Mouse (Mus musculus): ENCODE data around the gene Perp. TPM values are rescaled to one million over a fixed set of nuclear protein-coding genes. Genes with fewer than 3 reads are reported as not detected.

The Perp gene
- polyA plus RNA-seq, 1 experiment, result 246 TPM

DNA sequence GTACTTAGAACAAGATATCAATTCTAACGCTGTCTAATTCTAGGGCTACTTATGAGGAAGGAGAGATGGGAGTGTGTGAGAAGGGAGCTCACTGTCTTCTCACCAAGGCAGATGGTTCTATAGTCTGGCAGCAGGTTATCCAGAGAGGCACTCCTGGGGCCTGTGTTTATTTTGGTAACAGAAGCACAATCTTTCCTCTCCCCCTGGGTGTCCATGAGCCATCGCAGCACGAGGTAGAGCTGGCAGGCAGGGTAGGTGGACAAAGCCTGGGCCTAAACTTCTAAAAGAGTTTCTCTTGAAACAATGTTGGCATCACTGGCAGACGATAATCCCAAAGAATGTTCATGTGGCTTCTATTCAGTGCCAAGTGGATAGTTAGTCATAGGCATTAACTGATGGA is 18.5 kb downstream of the Perp start:
- no peak for DNase-seq (ENCODE audit: low spot score)

- DNase-seq (ENCODE audit: low spot score), result no peak
Measured at GRCm38 (mm10) chr10:18864753-18865152, 19.9 kb downstream of the Perp start.

- no peak for DNase-seq (ENCODE audit: low spot score)
Measured at GRCm38 (mm10) chr10:18870990-18871389, 26.2 kb downstream of the Perp start.

GRCm38 (mm10) chr10:18876211-18876610 is 31.4 kb downstream of the Perp start:
- DNase-seq (ENCODE audit: low spot score), result no peak

DNA sequence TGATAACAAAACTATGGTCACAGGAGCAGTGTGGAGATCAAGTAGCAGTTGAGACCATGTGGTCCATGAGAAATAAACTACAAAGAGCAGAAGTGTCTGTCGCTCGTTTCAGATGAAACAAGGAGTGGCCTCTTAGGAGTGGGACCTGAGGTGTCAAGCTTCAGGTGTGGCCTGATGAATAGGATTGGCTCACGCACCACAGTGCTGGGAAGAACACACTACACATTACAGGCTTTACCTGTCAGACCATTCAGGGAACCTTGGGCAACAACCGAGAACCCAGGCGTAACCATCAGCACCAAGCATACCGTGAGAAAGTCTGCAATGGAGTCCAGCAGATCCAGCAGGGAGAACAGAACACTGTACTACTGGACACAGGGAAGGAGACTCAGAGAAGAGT is 33.3 kb downstream of the Perp start:
- DNase-seq (ENCODE audit: low spot score), result no peak

DNA sequence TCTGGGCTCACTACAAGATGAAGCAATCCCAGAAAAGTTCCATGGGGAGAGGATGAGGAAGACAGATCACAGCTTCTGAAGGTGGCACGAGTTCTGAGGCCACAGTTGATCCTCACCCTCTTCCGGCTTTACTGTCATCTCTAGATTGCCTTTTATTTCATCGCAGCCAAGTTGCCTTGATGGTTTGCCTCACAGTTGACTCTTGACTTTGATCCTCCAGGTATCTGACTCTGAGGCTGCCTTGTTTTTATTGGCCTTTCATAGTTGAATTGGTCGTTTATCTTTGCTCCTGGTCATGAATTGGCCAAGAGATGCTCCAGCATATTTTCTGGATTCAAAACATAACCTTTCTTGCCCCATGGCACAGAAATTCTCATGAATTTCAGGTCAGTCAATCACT is 34.3 kb downstream of the Perp start:
- DNase-seq (ENCODE audit: low spot score), result no peak

DNA sequence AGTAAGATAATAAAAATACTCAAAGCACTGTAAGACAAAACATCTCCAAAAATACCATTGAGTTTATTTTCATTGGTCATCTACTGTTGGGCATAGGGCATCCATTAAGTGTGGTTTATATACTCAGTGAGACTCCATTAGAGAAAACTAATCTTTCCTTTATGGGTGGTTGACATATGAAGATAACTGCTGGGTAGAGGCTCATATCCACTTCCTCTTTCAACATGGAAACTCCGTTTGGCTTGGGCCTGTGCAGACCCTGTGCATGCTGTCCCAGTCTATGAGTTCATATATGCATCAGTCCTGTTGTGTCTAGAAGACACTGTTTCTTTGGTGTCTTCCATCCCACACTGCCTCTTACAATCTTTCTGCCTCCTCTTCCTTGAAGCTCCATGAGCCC is 34.9 kb downstream of the Perp start:
- DNase-seq (ENCODE audit: low spot score), result no peak

DNA sequence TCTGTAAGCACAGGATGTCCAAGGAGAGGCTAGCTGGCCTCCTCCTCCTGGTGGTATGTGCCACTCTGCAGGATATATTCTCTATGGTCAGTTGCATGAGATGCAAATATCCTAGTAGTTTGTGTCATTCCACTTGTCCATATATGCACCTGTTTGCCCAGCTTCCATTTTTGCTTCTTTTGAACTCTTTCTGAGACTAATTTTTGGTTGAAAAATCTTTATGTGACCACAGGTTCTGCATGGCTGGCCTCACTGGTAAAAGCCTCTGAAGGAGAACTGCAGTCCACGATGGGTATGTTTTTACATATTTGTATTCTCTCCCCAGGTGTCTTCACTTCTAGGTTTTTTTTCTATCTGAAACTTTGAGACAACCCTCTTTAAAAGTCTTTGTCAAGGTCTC is 37.4 kb downstream of the Perp start:
- DNase-seq (ENCODE audit: low spot score), result no peak

DNA sequence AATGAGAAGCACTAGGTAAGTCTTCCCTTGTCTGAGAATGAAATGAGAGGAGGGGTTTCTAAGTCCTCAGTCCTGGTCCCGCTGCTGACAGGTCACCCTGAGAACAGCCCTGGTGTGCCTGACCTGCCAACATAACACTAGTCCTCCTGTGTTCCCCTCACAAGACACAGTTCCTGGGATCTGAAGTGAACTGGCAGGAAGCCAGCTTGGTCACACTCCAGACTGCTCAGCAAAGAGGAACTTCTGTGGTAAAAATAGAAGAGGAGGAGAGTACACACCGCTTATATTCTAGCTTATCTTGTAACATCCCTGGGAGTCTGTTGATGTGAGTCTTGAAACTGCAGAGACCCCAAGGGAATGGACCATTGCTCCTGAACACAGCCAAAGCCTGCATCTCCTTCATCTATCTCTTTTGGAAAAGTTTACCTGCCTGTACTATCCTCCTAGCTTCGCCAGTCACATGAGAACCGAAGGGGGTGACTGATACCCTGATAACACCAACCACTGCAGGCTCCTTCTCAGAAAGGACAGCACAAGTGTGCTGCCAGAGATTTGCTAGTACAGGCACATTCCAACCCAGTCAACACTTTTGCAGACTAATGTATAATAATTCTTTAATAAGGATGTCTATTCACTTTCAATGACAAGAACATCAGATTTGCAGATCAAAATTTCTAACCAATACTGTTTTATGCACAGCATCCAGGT is 42.3 kb downstream of the Perp start:
- DNase-seq (ENCODE audit: low spot score), result no peak

DNA sequence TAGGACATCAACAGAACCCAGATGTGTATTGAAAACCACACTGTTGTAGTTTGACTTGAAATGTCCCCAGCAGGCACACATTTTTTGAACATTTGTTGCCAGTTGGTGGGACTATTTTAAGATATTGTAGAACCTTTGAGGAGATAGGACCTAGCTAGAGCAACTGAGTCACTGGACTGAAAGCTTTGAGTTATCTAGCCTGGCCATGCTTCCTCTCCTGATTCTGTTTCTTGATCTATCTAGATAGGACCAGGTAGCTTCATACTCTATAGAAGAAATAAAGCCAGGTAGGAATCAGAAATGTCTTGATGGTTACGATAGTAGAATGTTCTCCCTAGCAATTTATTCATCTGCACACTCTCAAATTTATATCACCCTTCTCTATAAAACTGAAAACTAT is 43.9 kb downstream of the Perp start:
- DNase-seq (ENCODE audit: low spot score), result no peak

GRCm38 (mm10) chr10:18889255-18889654 is 44.4 kb downstream of the Perp start:
- DNase-seq (ENCODE audit: low spot score), result no peak

DNA sequence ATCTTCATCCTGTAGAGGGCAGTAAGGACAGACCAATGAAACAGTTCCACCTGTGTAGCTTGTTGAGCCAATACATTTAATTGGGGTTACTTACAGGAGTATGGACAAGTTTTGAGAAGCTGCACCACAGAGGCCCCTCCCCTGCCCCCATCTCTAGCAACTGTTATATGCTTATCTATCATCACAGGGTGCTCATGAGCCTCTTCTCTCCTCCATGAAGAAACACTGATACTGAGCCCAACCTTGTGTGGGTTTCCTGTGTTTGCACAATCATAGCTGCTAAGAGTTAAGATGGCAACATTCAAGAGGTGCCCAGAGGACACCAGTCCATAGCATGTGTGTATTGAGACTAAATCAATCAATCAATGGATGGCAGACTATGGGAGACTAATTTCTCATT is 46.3 kb downstream of the Perp start:
- no peak for DNase-seq (ENCODE audit: low spot score)

GRCm38 (mm10) chr10:18892102-18892501 is 47.3 kb downstream of the Perp start:
- DNase-seq (ENCODE audit: low spot score), result no peak

GRCm38 (mm10) chr10:18894259-18895166 is 49.7 kb downstream of the Perp start:
- no peak for DNase-seq (ENCODE audit: low spot score)

GRCm38 (mm10) chr10:18904108-18904507 is 59.3 kb downstream of the Perp start:
- peak; percentile 33 for DNase-seq (ENCODE audit: low spot score)

Other genes with a start within 250 kb of the Perp start
- 0.87 and 0.91 TPM in 2 replicates for gene Arfgef3, start 101.1 kb upstream of the Perp start, polyA plus RNA-seq (2012; rRNA removed)
- not detected in 2 replicates for gene Gm4922, start 58.2 kb upstream of the Perp start, polyA plus RNA-seq (2012; rRNA removed)
- gene Tnfaip3, start 170.6 kb downstream of the Perp start, polyA plus RNA-seq (2012; rRNA removed), result 3.7 and 4.4 TPM in 2 replicates

All from urinary bladder, adult 2 months (tissue).